Mouse (Mus musculus): ENCODE measurements at regions not wholly inside any gene's neighbourhood (a gene's known extent, or its start where the extent isn't known, plus 50 kb on each side); places are given as distances from the start of the nearest gene placed in this dataset.
"Not testable (repeated sequence)": the region's sequence is repeated elsewhere in the genome, so short reads cannot be mapped to it uniquely, and the experiment has no call there.

GRCm38 (mm10) chr12:77860769-77861557 is 333.1 kb upstream of the Gm6657 start:
- no peak for DNase-seq

- DNase-seq = no peak
Measured at GRCm38 (mm10) chr12:77867947-77868495, 326.0 kb upstream of the Gm6657 start.

GRCm38 (mm10) chr12:77869296-77869695 is 324.7 kb upstream of the Gm6657 start:
- DNase-seq = no peak

DNA sequence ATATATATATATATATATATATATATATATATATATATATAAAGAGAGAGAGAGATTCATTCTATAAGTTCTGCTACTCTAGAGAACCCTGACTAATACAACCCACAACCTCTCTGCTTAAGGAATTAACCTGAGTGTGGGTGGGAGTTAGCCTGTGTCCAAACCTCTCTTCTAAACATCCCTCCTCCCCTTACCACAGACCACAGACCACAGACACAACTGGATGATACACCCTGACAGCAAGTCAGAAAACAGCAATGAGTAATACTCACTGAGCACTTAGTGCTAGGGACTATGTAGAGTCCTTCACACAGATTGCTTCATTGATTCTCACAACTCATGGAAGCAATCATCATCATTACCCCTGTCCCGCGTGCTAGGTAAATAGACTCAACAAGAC is 306.7 kb upstream of the Gm6657 start:
- no peak for DNase-seq

DNA sequence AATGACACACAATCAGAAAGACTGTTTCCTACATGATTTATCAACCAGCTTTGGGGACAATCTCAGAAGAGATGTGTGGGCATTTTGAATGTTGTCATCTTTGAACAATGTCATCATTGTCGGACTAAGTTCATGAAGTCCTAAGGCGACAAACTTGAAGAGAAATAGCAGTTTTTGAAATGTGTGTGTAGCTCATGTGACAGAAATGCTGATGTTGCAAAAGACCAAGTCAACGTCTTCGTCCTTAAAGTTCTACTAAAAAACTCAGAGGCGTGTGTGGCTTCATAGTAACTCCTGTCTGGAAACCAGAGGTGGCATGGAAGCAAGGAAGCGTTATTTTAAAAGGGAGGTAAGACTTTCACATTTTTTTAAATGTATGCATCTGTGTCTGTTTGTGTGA is 302.6 kb upstream of the Gm6657 start:
- no peak for DNase-seq

DNA sequence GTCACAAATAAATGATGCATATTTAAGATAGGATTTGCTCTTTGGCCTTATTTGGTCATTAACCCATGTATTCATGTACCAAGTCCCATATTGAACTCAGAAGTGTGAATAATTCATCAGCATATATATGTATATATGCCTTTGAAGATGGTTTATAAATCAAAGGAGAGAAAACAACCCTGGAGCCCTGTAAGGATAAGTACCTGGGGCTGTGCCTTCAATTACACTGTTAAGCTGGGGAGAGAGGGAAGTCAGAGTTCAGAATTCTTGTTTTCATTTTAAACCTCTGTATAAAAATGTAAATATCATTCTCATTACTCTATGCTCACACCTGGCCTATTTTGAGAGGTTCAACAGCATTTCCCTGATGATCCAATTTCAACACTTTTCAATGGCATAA is 299.8 kb upstream of the Gm6657 start:
- no peak for DNase-seq

DNA sequence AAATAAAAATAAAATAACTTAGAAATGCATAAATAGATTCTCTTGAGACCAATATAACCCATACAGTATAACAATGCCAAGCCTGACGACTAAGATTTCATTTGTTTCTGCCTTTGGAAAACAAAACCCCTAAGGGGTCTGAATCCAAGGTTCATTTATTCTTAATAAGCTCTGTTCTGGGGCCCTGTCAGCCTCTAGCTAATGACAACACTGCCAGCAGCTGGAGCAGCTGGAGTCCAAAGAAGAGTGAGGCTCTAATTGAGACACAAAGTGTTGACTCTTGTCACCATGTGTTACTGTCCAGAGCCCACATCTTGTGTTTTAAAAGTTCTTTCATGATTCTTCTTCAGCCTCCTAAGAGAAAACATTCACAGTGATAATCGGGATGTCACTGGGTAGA is 298.5 kb upstream of the Gm6657 start:
- DNase-seq = no peak

- not testable (repeated sequence) for DNase-seq
Measured at GRCm38 (mm10) chr12:77898974-77899373, 295.1 kb upstream of the Gm6657 start.

GRCm38 (mm10) chr12:77901254-77901653 is 292.8 kb upstream of the Gm6657 start:
- DNase-seq = peak; percentile 7

DNA sequence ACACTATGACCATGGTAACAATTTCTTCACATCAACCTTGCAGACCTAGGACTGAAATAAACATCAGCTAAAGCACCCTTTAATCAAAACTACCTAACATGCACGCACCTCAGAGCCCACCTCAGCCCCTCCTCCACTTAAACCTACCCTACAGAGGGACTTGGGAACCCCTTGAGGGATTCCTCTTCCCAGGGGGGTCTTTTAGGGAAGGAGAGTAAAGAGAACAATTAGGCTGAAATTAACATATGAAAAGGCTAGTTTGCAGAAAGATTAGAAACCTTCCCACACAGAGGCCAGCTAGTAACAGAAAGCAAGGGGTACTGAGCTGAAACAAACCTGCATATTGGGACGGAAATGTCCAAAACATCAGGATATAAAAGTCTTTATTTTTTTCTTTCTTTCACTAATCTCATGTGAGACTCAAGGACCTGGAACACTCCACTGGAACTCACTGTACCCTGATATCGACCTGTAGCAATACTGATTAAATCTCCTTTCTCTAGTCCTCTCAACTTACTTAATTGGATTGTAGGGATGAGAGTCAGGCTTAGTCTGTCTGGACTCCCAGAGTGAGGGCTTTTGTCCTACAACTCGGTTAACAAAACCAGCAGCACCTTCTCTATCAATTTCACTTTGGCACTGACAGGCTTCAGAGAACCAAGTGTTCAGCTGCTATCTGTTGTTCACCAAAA is 281.0 kb upstream of the Gm6657 start:
- DNase-seq = no peak

GRCm38 (mm10) chr12:77928729-77929128 is 265.3 kb upstream of the Gm6657 start:
- DNase-seq = peak; percentile 2

- no peak for DNase-seq
Measured at GRCm38 (mm10) chr12:77929571-77929970, 264.5 kb upstream of the Gm6657 start.

DNA sequence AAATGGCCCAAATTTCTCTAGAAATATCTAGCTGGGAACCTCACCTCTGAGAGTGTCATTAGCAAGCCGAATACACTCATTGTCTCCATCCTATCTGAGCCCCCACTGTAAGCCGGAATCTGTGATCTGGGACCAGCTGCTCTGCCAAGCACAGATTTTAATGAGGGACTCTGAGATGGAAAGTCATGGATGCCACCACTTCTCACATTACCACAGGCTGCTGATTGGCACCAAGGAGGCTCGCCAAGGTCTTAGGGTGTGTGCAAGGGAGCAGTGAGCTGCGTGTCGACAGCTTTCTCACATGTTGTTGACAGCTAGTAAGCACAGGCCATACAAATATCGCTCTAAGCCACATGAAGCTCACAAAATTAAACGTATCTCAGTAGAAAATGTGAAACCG is 250.1 kb upstream of the Gm6657 start:
- no peak for DNase-seq

DNA sequence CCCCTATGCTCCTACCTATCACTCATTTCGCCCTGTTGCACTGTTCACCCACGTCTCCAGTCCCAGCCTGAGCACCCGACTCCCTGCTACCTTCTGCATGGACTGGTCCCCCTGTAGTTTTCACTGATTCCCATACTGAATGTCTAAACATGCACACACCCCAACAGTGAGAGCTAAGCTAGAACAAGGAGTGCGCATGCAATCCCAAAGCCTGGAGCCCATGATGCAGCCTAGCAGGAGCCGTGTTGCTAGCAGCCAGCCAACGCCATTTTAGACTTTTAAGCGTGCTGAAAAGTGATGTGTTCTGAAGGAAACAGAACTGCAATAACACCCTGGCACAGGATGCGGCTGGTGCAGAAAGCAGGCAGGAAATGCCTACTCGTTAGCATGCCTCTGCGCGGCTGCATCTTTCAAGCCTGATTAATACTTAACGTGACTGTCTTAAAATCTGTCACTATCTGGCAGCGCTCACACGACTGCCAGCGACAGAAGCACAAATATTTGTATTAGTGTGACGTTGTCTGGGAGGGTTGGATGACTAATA is 244.5 kb upstream of the Gm6657 start:
- peak; percentile 42 for DNase-seq

DNA sequence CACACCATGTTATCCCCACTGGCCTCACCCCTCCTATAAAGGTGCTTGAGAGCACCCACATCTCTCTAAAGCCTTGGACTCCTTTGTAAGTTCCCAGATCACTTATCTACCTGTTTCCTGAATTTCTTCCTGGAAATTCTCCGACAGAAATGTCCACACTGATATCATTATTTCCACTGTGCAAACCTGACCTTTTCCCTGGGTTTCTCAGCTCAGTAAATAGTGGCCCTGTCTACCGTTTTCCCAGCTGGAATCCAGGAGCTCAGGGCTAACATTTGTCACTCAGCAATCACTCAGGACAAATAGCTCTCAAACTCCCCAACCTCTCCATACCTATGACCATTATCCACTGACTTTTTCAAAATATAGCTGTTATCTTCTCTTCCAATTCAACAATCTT is 241.6 kb upstream of the Gm6657 start:
- DNase-seq = no peak

DNA sequence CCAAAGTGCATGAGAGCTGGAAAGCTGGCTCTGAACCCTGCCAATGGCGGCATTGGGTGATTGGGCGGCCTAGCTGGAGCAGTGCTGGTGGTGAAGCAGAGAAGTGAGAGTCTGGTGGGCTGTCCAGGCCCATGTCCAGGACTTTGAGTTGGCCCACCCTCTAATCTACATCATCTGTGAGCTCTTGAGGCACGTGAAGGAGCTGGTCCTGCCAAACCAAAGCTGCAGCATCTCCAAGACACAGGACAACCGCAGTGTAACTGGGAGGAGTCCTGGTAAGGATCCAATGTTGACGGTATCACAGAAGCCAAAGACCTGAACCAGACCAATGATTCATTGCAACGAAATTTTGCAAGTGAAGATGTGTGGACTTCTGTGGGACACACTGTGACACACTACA is 231.4 kb upstream of the Gm6657 start:
- DNase-seq = no peak

- no peak for DNase-seq
Measured at GRCm38 (mm10) chr12:77968543-77968942, 225.5 kb upstream of the Gm6657 start.

- no peak for DNase-seq
Measured at GRCm38 (mm10) chr12:77970026-77970425, 224.0 kb upstream of the Gm6657 start.

DNA sequence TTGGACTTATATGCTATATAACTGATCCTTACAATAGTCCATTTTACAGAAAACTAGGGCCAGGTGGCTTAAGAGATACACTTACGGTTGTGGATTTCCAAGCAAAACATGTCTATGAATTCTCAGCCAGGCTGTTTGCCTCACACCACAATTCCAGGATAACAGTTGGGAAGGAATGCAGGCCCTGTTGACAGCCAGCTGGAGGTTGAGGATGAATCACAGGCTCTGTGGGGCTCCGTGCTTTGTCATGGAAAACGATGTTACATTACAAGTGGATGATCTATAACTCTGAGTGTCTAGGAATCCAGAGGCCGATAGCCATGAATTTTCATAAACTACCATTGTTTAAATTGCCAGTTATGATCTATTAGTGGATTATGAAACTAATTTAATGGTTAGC is 221.9 kb upstream of the Gm6657 start:
- DNase-seq = peak; percentile 37

- no peak for DNase-seq
Measured at GRCm38 (mm10) chr12:77976952-77977351, 217.1 kb upstream of the Gm6657 start.

DNA sequence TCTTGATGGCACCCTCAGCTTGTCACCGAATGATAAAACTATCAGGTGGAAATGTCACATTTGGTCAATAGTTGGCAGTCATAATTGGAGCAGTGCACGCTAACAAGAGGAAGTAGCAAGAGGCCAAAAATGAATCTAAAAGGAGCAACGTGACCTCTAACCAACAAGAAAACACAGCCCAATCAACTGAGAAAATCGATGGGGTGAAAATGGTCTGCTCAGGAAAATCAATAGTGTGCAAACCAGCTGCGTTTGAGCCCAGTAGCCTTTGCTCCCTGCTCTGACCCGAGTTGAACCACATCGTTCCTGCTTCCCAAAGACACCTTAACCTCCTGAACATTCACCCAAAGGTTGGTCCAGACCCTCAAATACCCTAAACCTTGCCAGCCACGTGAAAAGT is 207.3 kb upstream of the Gm6657 start:
- DNase-seq = no peak

DNA sequence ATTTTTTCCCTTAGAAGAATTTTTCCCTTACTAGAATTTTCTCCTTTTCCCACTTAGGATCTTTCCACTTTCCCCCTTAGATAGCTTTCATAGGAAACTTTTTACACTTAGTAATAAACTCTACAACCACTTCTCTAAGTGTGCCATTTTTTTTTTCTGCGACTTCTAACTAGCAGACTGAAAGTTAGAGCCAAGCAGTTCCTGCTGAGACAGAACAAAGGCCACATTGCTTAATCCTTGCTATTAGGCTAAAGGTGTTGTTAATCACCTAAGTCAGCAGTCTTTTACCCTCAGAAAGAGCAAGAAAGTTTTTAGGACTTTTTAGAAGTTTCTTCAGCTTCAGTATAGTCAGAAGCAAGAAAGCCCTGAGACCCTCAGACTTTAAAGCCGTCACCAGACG is 204.3 kb upstream of the Gm6657 start:
- no peak for DNase-seq

GRCm38 (mm10) chr12:77991627-77992026 is 202.4 kb upstream of the Gm6657 start:
- DNase-seq = peak; percentile 3

DNA sequence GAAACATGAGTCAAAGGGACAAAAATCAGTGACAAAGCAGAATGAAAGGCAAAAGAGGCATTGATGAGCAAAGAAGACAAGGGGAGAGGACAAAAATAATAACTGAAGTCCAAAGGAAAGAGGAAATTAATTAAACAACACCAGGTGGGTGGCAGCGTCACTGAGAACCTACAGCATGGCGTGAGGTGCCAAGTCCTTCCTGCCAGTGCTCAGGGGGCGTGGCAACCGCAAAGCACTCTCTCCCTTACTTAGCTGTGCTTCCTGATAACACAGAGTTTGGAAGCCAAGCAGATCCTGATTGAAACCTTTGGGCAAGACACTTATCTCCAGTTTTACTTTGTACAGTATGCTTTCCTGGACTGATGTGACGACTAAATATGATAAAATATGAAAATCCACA is 199.9 kb upstream of the Gm6657 start:
- DNase-seq = no peak
